Mouse (Mus musculus) telencephalon, adult 2 months (tissue): ENCODE measurements around the gene Pop7.

Experiments used
- DNase-seq: peaks from one replicate; pipeline ENCODE4 v3.0.0-alpha.2; 2011; ENCODE audit warnings: low read depth, low spot score

Pop7 gene

DNA sequence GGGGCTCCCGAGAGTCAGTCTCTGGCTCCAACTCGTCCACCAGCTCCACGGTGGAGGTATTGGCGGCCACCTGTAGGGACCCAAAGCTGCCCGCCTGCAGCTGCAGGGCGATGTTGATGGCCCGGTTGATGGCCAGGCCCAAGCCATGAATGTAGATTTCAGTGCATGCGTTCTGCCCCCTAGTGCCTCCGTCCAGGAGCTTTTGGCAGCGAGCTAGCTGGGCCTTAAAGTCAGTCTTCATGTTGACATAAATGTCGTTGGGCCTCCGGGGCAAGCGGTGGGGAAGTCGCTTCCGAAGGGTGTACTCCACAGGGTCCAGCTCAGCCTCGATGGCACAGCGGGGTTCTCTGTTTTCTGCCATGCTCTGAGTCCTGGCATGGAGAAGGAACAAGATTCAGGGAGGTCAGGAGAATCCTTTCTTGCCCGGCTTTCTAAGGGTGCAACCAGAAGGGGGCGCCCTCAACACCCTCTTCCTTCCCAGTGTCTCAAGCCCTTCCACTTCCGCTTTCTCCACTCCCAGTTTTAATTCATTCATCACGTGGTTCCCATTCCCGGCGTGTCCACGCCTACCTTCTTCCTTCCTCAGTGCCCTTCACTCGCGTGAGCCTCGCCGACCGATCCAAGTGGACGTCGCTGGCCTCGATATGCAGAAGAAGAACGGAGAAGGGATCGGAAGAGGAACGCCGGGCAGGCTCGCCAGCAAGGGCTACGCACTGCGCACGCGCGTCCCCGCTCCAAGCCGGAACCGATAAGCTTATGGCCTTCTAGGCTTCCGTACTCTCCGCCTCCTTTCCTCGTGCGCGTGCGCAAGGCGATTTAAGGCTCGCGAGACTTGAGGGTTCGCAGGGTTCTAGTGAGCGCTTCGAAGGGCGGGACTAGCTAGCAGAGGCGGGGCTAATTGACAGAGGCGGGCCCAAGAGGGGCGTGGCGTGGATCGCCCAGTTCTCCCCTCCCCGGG, at the start of gene Pop7:
Gene Pop7, minus strand, starts transcription at position 810 of the 958 bp plus-strand sequence.
- DNase-seq = peak; percentile 99

DNA sequence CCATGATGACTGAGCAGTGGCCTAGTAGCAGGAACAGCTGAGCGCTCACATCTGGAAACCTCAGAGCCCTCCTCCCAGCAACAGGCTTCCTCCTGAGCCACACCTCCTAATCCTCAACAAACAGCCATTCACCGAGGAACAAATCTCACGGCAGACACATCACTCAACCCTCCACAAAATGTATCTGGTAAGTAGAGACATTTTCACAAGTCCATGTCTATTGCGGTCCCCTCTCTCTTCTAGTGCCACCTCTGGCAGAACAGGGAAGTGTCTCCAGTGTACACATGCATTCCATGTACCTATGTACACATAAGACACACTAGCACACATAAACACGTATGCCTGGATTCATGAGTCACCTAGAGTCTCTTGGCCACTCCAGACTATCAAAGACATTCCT, 48.8 kb upstream of the Pop7 start:
- no peak for DNase-seq

DNA sequence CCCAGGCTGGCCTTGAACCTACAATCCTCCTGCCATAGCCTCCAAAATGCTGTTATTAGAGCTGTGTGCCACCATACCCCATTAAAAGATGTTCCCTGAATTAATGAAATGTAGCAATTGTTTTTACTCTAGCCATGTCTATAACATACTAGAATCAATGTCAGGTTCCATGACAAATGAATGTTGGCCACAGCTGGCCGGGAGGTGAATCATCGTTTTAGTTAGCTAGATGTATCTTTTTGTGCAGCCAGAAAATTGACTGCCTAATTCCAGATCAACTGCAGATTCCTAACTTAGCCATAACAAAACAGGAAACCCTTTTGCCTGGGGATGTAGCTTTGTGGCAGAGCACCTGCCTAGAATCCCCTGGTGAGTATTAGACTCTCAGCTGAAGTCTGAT, 47.5 kb upstream of the Pop7 start:
- no peak for DNase-seq

DNA sequence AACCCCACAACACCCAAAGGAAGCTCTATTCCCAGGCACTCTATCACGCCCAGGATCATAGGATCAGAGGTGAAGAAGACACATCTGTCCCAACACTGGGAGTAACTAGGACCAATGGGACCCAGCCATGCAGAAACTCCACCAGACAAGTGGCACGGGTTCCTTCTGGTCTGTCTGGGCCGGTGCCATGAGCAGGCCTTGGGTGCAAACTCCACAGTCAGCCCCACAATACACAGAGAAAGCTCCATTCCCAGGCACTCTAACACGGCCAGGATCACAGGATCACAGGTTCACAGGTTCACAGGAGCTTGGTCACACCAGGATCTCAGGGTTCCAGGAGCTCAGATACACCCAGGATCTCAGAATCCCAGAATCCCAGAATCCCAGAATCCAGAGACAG, 43.3 kb upstream of the Pop7 start:
- DNase-seq = no peak

DNA sequence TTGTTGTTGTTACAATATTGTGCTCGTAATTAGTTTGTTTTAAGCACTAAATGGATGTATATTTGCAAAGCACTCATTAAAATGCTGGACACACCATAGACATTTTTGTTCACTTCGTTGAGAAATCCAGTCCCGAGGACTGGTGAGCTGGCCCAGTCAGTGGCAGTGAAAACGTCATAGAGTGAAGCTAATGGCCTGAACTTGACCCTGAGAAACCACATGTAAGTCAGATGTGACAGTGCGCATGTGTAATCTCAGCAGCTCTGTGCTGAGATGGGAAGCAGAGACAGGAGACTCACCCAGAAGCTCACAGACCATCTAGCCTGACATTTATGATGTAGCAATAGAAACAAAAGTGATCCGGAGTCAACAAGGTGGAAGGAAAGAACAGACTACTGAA, 42.6 kb upstream of the Pop7 start:
- DNase-seq = no peak

DNA sequence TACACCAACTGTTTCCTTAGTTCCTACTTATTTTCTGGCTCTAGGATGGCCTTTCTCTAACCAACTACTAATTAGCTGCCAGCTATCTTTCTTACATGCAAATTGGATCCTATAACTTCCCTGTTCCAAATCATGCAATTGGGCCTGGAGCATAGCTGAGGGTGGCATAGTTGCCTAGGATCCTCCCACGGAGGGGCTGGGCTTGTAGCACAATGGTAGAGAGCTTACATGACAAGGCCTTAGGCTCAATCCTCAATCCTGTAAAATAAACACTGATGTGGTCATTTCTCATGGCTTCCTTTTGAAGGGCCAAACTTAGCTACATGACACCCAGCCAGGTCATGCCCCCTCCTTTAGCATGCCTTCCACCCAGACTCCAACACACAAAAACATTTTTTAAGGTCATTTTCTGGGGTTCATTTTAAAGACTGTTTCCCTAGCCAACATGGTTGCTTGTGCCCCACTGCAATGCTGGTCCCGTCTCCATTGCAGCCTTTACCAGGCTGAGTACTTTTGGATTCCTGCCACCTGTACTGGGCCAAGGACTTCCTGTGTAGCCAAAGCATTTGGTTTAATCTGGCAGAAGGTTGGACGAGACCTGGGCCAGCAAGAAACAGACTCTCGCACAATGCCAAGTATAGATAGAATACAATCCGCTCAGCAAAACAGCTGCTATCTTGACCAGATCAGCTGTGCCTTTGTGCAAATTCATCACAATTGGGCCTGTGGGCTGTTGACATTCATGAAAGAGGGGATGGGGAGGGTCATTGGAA, 39.6 kb upstream of the Pop7 start:
- DNase-seq = no peak

DNA sequence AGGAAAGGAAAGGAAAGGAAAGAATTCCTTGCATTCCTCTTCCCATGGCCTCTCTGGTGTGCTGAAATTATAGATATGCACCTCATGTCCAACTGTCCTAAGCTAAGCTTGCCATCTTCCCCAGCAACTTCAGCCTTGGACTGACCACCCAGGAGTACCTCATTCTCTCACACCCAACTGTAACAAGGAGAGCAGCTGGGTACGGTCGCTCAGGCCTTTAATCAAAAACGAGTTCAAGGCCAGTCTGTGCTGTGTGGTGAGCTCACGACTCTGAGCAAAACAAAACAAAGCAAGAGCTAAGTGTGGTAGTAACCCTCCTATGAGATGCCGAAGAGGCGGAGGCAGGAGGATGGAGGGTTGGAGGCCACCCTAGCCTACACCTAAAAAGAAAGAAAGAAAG, 38.7 kb upstream of the Pop7 start:
- DNase-seq = no peak

DNA sequence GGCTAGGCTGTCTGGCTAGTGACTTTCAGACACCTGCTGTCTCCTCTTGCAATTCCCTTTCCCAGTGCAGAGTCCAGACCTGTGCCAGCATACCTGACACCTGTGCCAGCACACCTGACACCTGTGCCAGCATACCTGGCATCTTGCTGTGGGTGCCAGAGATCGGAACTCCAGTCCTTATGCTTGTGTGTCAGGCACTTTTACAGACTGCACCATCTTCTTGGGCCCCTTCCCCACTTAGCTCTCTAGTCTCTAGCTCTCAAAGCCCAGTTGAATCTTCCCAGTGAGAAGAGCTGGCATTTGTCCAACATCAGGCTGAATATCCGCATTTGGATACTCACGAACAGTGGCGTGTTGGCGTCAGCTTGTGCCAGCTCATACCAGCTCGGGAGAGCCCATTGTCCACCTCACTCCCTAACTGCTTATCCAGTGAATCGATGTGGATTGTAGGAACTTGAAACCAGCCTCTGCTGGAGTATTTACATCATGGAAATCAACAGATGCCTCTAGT, 37.0 kb upstream of the Pop7 start:
- no peak for DNase-seq

DNA sequence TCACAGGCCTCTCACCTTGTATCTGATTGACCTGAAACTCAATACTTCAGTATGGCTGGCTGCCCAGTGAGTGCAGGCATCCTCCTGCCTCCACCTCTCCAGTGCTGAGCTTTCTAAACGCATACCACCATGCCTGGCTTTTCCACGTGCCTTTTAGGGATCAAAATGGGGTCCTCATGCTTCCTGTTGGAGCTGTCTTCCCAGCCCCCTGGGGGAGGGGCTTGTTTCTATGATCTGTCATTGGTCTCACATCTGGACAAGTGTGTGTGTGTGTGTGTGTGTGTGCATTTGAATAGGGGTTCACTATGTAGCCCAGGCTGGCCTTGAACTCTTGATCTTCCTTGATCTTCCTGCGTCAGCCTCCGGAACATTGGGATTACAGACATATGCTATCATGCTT, 35.1 kb upstream of the Pop7 start:
- DNase-seq = no peak

DNA sequence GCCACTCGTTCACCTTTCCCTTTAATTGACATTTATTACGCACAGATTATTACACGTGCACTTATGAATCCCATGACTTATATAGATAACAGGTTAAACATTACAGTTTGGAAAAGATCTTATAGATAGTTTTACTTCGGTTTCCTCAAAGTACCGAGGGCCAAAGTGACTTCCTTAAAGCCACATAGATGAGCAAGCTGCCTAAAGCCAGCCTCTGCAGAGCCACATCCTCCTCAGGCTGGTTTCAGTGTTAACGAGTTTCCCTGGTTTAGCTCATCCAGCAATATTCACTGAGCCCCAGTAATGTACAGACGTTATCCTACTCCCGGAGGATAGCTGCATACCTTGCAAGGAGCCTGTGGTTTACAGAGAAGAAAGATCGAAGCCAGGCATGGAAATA, 33.0 kb upstream of the Pop7 start:
- DNase-seq = no peak

DNA sequence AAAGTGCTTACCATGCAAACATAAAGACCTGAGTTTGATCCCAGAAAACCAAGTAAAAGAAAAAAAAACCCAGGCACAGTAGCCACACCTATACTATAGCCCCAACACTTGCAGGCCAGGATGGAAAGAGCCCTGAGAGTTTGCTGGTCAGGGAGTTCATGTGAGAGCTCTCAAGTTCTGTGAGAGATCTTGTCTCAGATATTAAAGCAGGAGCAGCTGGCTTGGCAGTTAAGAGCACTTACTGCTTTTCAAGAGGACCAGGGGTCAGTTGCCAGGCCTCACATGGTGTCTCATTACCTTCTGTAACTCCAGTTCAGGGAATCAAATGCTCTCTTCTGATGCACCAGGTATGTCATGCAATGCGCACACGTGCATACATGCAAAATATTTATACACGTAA, 32.4 kb upstream of the Pop7 start:
- DNase-seq = no peak

DNA sequence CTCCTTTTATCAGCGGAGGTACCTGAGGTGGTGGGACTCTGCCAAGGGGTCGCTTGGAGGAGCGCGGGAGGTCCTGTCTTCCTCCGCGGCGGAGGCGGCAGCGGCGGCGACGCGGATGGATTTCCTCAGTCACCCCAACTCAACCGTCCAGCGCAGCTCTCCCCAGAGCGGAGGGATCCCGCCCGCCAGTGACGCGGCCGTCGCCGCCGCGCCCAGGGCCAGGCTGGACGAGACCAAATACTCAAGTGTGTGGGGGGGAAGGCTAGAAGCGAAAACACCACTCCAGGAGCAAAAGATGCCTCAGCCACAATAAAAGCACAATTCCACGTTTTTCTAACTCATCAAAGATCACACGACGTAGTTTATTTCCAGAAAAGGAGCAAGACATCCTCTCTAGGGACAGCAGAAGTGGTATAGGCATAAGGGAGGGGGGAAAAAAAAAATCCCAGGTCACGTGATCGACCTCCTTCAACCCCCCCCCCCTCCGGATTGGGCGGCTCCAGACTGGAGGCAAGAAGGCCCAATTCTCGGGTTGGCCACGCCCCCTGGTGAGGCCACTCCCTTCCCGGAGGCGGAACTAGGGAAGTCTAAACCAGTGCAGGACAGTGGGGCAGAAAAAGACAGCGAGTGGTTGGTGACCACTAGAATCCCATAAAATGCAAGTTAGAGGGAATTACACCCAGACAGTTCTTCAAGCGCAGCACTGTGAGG, 31.0 kb upstream of the Pop7 start, which contains the start of the genes Epo and Gnb2:
Gene Epo, minus strand, starts transcription at position 126 of the 711 bp plus-strand sequence.
Gene Gnb2, minus strand, starts transcription at position 394 of the 711 bp plus-strand sequence.
- peak; percentile 98 for DNase-seq

DNA sequence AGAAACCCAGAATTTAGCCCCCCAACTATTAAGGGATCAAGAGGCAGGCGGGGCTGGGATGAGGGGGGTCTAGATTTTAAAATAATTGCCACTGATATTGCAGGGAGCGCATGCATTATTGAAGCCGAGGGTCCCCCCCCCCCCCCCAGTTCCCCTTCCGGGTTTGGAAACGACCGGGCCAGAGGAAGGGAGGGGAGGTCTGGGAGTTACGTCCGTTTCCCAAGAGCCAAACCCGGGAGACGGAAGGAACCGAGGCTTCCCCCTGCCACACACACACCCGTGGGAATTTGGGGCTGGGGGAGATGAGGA, 30.4 kb upstream of the Pop7 start:
- no peak for DNase-seq

DNA sequence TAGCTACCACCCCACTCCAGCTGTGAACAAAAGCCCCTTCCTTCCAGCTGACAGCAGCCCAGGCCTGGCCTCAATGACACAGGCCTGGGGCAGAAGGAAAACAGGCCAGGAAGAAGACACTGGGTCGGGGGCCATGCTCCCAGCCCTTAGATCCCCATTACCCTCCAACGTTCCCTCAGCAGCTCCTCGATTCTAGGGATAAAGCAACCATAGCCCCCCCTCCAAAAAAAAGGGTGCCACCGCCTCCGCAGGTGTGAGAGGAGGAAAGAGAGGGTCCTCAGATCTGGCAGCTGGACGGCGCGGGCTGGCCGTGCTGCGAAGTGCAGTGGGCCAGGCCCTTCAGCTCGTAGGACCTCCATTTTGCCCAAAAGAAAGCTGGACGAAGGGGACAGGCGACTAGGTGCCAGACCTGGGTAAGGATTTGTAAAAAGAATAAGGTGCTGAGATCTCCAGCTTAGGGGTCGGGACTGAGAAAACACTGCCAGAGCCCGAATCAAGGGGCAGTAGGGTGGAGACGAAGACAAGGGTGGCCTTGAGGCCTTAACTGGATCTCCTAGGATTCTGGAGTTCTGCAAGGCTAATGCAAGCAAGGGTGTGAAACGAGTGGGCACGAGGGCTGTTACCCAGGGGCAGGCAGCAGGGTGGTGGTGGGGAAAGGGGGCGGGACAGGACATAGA, 30.0 kb upstream of the Pop7 start:
- no peak for DNase-seq

DNA sequence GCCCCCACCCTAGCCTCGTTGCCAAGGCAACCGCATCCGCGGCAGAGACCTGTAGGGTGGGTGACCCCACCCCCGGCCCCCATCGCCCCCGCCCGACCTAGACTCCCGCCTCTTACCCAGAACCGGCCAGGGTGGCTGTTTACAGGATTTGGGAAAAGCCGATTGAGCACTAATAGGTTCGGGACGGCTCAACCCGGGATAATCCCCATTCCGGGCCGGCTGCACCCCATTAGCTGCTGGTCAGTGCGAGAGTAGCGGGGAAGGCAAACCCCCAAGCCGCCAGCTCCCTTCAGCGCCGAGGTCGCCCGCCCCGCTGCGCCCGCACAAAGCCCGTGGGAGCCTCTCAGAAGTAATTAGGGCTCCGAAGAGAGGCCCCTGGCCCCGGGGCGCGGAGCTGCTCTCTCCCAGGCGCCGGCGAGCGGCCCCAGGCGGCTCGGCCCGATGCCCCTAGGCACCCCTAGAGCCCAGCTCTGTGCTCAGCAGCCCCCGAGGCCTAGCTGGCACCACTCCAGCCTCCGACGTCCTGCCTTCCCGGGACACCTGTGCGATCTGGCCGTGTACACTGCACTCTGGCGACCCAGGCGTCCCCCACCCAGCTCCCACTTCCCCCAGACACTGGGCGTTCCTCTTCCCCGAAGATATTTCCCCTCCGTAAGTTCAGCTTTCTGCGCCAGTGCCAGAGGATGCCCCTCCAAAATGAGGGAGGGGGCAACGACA, 29.3 kb upstream of the Pop7 start:
- no peak for DNase-seq

DNA sequence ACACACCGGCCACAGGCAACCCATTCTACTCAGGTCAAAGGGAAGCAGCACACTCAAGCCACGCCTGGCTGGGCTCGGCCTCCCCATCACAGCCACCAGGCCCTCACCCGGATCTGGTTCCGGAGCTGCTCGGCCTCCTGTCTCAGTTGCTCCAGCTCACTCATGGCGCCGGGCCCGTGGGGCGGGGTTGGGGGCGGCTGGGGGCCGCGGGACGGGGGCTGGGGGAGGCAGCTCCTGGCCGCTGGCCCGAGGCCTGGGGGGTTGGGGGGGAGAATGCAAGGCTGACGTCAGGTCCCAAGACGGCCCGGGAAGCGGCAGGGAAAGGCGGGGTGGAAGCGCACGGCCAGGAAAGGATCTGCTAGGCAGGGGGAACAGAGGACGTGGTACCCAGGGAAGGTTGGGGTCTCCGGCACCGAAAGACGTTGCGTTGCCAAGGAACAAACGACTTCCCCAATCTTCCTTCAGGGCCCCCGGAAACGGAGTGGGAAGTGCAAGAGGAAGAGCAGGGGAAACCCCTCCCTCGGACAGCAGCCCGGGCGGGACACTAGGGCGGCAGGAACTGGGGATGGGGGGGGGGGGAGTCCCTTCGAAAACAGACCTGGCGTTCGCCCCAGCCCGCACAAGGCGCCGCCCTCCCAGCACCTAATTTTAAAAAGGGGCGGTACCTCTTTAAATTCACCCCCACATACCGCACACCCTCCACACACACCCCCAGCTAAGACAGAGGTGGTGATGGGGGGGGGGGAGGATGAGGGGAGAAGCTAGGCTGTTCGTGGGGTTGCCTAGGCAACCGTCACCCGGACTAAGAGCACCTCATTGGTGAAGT, 28.5 kb upstream of the Pop7 start:
- DNase-seq = peak; percentile 94

DNA sequence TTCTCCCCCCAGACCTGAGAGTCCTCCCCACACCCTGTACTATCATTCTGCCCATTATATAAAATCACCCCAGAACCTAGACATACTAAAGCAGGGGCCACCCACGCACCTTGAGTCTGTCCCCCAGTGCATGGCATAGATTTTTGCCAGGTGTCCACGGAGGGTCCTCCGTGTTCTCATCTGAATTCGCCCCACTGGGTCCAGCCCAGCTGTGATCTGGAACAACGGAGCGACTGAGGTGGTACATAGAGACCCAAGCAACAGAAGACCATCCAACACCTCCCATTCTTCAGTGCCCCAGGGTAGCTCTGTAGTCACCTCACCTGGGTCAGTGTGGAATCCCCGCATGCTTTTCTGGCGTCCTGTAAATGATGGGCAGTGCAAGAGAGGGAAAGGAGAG, 27.8 kb upstream of the Pop7 start:
- DNase-seq = no peak

DNA sequence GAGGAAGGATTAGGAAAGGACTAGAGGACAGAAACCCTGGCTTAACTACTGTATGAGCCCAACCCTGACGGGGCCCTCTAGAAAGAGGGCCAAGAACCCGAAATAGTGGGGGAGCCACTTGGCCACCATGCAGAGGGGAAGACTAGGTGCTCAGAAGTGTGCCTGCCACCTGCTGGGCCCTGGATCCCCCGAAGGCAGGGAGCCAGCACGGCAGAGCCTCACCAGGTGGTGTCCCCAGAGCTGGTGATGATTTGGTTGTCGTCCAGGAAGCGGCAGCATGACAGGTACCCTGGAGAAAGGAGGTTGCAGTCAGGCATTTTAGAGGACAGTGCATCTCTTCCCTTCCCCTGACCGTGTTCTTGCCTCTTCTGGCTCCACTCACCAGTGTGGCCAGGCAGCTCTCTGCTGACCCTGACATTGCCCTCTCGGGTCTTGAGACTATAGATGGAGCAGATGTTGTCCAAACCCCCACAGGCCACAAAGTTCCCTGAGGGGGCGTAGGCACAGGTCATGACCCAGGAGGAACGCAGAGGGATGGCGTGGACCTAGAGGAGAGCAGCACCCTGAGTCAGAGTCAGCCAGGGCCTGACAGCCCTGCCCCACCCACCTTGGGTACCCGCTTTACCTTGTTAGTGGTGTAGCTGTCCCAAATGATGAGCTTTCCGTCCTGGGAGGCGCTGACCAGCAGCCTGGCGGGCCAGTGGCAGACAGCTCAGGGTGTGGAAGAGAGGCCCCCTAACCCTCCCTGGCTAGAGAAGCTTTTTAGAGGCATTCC, 27.1 kb upstream of the Pop7 start:
- DNase-seq = no peak
